Mouse (Mus musculus) monocyte, adult 5-6 weeks (primary cell): ENCODE results near the gene Erich6. TPM values are rescaled to one million over a fixed set of nuclear protein-coding genes. Genes with fewer than 3 reads are reported as not detected.

Experiments used
- ATAC-seq: fragments of 153-309, 156-312 bp; replicated peaks from 2 replicates; pipeline ENCODE4 v1.8.0; 2017; ENCODE audit warnings: mild to moderate bottlenecking; ENCODE audit not compliant: low TSS enrichment, insufficient number of reproducible peaks, severe bottlenecking, poor library complexity, low FRiP score
- total RNA-seq: library from RNA; stranded (forward); fragments of 200-1000, 200-491, 200-594 nt; gene quantifications from 3 replicates; pipeline ENCODE4 v1.2.3, GENCODE M21; 2017

Erich6 gene
- total RNA-seq, 1 experiment from 2014 or later = not detected

DNA sequence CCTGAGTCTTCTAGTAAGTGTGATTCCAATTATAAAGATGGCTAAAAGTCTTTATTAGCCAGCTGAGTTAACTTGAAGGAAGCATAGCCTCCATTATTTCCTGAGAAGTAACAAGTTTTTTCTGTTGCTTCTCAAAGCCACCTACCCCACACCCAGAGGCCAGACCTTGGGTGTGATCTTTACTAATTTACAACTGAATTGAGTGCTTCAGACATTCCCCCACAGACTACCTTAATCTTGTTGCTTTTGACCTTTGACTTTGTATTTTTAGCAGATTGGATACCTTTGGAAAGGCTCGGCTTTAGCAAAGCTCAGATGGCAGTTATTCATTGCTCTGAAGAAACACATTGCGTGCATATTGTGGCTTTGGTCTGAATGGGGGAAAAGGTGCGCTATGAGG, 66.2 kb downstream of the Erich6 start:
- ATAC-seq = no peak

Other genes with a start within 250 kb of the Erich6 start
- 21.2 to 37.9 TPM (median 23.5 TPM) in 3 replicates for gene Tsc22d2, start 222.5 kb downstream of the Erich6 start, total RNA-seq
- 52.9 to 62.9 TPM (median 60.4 TPM) in 3 replicates for gene Eif2a, start 111.4 kb downstream of the Erich6 start, total RNA-seq
- gene Serp1, start 111.3 kb downstream of the Erich6 start, total RNA-seq = 138 to 231 TPM (median 205 TPM) in 3 replicates
- gene Selenot, start 60.6 kb downstream of the Erich6 start, total RNA-seq = 192 to 279 TPM (median 244 TPM) in 3 replicates
- gene Siah2, start 55.2 kb upstream of the Erich6 start, total RNA-seq = 16.8 to 20.9 TPM (median 20.6 TPM) in 3 replicates
- not detected in 3 replicates for gene Mindy4b-ps, start 185.1 kb upstream of the Erich6 start, total RNA-seq
- gene Clrn1, start 248.1 kb upstream of the Erich6 start, total RNA-seq = not detected in 3 replicates